Mouse (Mus musculus): ENCODE results near the gene Notch2.

GRCm38 (mm10) chr3:98032191-98032590, 18.9 kb downstream of the Notch2 start:
- TF ChIP-seq CTCF (IDR thresholded peaks at IDR 0.05) = no peak
- TF ChIP-seq EP300 (IDR thresholded peaks at IDR 0.05; ENCODE audit: insufficient read depth, low read depth, low read length) = no peak
- TF ChIP-seq POLR2A (IDR thresholded peaks at IDR 0.05; ENCODE audit: insufficient read depth, low read depth, low read length) = no peak

Measured in heart, adult 2 months (tissue).